Mouse (Mus musculus) kidney, postnatal 36 days (tissue): Measurements from ENCODE around the gene Mcpt2.
"Not testable (repeated sequence)": the region's sequence is repeated elsewhere in the genome, so short reads cannot be mapped to it uniquely, and the experiment has no call there.

ENCODE experiments used
- DNase-seq, 2 experiments: peaks; one replicate each; pipeline ENCODE4 v3.0.0; 2021 to 2022; ENCODE audit warnings: mixed read lengths in 2 of 2

Gene Mcpt2

GRCm38 (mm10) chr14:56041792-56042191, at the start of gene Mcpt2:
Mcpt2 (plus strand) TSS chr14:56042041.
- not testable (repeated sequence) for DNase-seq

GRCm38 (mm10) chr14:56013147-56013546, 28.7 kb upstream of the Mcpt2 start:
- no peak for DNase-seq

GRCm38 (mm10) chr14:56013924-56014323, 27.9 kb upstream of the Mcpt2 start:
- DNase-seq, result no peak

DNA sequence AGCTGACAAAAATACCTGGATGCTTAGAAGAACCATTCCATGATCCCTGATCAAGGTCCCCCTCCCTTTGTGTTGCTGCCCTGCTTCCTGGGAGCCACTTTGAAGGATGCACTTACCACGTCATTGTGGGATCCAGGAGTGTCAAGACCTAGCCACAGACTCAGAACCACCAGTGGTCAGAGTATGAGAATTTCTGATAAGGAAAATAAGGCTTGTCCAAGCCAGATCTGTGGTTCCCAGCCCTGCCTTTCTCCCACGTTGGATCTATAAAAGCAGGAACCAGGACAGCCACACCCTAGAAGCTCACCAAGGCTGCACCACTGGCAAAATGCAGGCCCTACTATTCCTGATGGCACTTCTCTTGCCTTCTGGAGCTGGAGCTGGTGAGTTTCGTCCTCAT, 24.2 kb upstream of the Mcpt2 start, which contains the start of gene Mcpt1:
TSS of gene Mcpt1 (plus strand) at position 301 of the 400 bp plus-strand sequence.
- DNase-seq, result not testable (repeated sequence)

DNA sequence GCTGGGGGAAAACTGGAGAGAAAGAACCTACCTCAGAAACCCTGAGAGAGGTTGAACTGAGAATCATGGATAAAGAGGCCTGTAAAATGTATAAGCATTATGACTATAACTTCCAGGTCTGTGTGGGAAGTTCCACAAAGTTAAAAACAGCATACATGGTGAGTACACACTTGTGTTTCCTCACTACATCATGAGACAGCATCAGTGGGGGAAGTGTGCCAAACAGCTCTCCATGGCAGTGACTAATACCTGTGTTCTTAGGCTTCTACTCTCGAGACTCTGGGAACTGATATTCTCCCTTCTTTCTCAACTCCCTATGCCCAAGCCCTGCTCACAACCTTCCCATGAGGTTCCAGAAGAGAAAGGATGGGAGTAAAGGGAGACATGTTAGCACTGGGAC, 22.4 kb upstream of the Mcpt2 start:
- no peak for DNase-seq

DNA sequence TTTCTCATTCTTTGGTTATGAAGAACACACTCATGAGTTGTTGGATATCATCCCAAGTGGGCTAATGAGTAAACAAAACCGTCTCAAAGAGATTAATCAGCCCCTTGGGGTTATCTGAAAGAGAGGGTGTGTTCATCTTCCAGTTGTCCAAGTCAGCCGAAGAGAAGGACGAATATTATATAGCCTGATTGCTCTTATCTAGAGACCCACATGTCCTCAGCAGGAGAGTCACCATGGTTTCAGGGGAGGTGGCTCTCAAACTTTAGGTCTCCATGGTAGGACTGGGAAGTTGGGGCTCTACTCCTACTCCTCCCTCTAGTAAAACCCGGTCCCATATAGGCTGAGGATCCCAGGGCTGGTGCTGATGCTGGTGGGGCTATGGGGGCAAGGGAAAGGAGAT, 20.5 kb upstream of the Mcpt2 start:
- DNase-seq, result not testable (repeated sequence)

GRCm38 (mm10) chr14:56030395-56030794, 11.4 kb upstream of the Mcpt2 start, which contains the start of gene Mcpt9:
Mcpt9 (minus strand) TSS chr14:56030495.
- not testable (repeated sequence) for DNase-seq

GRCm38 (mm10) chr14:56034433-56034832, 7.4 kb upstream of the Mcpt2 start:
- no peak for DNase-seq

- no peak for DNase-seq
These were observed 13.6 kb downstream of the Mcpt2 start for GRCm38 (mm10) chr14:56055408-56055807.

DNA sequence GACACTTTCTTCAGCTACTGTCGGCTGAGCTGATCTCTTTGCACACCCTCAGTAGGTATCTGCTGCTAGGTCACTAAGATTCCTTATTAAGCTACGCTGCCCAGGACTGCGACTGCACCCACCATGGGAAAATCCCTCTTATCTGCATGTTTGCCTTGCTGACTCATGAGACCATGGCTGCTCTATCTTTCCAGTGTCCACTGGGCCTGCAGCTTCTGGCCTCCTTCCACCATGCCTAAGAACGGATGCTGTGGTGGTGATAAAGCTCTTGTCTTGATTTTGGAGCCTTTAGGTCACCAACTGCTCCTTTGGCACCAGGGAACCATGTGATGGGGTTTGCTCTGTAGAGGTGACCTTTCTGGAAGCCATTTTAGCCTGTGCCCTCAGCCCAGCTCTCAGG, 15.9 kb downstream of the Mcpt2 start:
- DNase-seq, result no peak

DNA sequence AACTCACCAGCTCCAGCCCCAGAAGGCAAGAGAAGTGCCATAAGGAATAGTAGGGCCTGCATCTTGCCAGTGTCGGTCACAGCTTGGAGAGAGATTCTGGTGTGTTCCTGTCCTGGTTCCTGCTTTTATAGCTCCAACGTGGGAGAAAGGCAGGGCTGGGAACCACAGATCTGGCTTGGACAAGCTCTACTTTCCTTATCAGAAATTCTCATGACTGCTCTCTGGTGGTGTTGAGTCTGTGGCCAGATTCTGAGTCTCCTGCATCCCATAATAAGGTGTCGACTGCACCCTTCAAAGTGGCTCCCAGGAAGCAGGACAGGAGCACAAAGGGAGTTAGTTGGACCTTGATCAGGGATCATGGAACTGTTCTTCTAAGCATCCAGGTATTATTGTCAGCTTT, 20.4 kb downstream of the Mcpt2 start, which contains the start of gene Mcpt4:
TSS of gene Mcpt4 (minus strand) at position 101 of the 400 bp plus-strand sequence.
- not testable (repeated sequence) for DNase-seq

- no peak for DNase-seq
These were observed 40.2 kb downstream of the Mcpt2 start for GRCm38 (mm10) chr14:56082016-56082415.

DNA sequence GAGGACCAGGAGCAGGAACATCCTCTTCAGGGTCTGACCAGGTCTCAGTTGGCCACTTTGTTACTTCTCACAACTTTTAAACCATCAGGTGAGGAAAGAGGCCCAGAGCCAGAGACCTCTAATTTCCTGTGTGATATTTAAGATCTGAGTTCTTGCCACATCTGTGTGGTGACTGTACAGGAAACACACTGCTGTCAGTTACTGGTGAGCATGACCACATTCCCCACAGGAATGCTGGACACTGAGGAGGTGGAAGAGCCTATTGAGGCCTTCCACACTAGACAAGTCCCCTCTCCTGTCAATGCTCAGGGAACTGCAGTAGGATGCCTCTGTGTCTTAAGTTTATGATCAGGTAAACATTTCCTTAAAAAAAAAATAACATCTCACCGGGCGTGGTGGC, 43.3 kb downstream of the Mcpt2 start, which contains the start of gene Mcpt8:
TSS of gene Mcpt8 (minus strand) at position 107 of the 400 bp plus-strand sequence.
- no peak for DNase-seq

DNA sequence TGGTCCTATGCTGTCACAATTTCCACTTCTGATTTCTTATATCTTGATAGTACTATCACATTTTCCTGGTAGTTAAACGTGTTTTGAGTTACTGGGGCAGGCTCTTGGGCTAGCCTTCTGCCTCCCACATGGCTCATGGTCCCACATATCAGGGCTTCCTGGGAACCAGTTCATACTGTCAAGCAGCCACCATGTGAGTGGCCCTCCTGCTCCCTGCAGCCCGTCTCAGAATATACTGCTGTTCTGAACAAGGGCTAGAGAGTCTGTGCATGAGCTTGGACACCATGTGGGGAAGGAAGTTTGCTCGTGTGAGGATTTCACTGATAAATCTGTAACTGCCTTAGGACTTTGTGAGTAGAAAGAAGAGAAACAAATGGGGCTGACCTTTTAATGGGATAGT, 44.9 kb downstream of the Mcpt2 start:
- DNase-seq, result no peak

DNA sequence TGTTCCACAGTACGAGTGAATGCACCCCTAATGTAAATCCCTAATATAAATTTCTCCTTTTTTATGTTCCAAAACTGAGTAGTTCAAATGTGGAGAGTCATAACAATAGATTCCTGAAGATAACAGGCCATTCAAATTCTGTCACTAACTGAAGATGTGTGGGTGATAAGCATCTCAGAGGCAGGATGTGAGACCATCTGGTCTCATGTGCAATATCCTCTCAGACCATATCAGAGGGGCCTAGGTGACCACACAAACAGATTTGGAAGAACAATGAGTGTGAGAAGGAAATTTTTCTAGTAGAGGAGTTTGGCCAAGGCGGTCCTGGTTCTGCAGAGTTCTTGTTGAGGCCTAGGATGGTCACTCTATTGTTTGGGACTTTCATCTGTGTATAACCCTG, 51.5 kb downstream of the Mcpt2 start:
- DNase-seq, result no peak
